Mouse (Mus musculus): ENCODE data around the gene Rbfox1. TPM values are rescaled to one million over a fixed set of nuclear protein-coding genes. Genes with fewer than 3 reads are reported as not detected.

Gene Rbfox1
- not detected for polyA plus RNA-seq (2017; shearing (Covaris generic))

GRCm38 (mm10) chr16:5884746-5885689 lies at the start of gene Rbfox1:
Gene Rbfox1, plus strand, starts transcription at chr16:5885355.
- no peak for ATAC-seq

GRCm38 (mm10) chr16:5836744-5837143 lies 48.4 kb upstream of the Rbfox1 start:
- ATAC-seq, result no peak

GRCm38 (mm10) chr16:5841167-5841566 lies 44.0 kb upstream of the Rbfox1 start:
- no peak for ATAC-seq

- ATAC-seq, result no peak
These were observed 39.5 kb upstream of the Rbfox1 start for GRCm38 (mm10) chr16:5845645-5846044.

- ATAC-seq, result no peak
These were observed 32.1 kb upstream of the Rbfox1 start for GRCm38 (mm10) chr16:5853055-5853454.

- no peak for ATAC-seq
These were observed 20.8 kb upstream of the Rbfox1 start for GRCm38 (mm10) chr16:5864350-5864749.

- no peak for ATAC-seq
These were observed 18.2 kb upstream of the Rbfox1 start for GRCm38 (mm10) chr16:5866966-5867365.

- ATAC-seq, result no peak
These were observed 14.8 kb upstream of the Rbfox1 start for GRCm38 (mm10) chr16:5870391-5870790.

- no peak for ATAC-seq
These were observed 3.3 kb upstream of the Rbfox1 start for GRCm38 (mm10) chr16:5881820-5882219.

- ATAC-seq, result no peak
These were observed 515 bp downstream of the Rbfox1 start for GRCm38 (mm10) chr16:5885690-5886050.

- ATAC-seq, result no peak
These were observed 10.4 kb downstream of the Rbfox1 start for GRCm38 (mm10) chr16:5895564-5895963.

- no peak for ATAC-seq
These were observed 13.2 kb downstream of the Rbfox1 start for GRCm38 (mm10) chr16:5898330-5898729.

- ATAC-seq, result no peak
These were observed 25.6 kb downstream of the Rbfox1 start for GRCm38 (mm10) chr16:5910742-5911141.

- no peak for ATAC-seq
These were observed 26.7 kb downstream of the Rbfox1 start for GRCm38 (mm10) chr16:5911880-5912327.

- no peak for ATAC-seq
These were observed 32.8 kb downstream of the Rbfox1 start for GRCm38 (mm10) chr16:5917937-5918336.

GRCm38 (mm10) chr16:5926986-5927385 lies 41.8 kb downstream of the Rbfox1 start:
- ATAC-seq, result no peak

- no peak for ATAC-seq
These were observed 46.5 kb downstream of the Rbfox1 start for GRCm38 (mm10) chr16:5931680-5932079.

GRCm38 (mm10) chr16:5940016-5940415 lies 54.9 kb downstream of the Rbfox1 start:
- no peak for ATAC-seq

GRCm38 (mm10) chr16:5945682-5946081 lies 60.5 kb downstream of the Rbfox1 start:
- ATAC-seq, result no peak

GRCm38 (mm10) chr16:5953106-5953505 lies 68.0 kb downstream of the Rbfox1 start:
- no peak for ATAC-seq

- no peak for ATAC-seq
These were observed 72.3 kb downstream of the Rbfox1 start for GRCm38 (mm10) chr16:5957418-5957817.

- no peak for ATAC-seq
These were observed 76.6 kb downstream of the Rbfox1 start for GRCm38 (mm10) chr16:5961786-5962185.

GRCm38 (mm10) chr16:5974172-5974571 lies 89.0 kb downstream of the Rbfox1 start:
- ATAC-seq, result no peak

All from activated CD4-positive, CD25-positive, alpha-beta regulatory T cell, adult 4 months (primary cell).